Mouse (Mus musculus) lung, adult 2 months (tissue): ENCODE data around the gene Mcts2.

Experiments
- CTCF ChIP-seq: fragments of 200-500 bp; IDR thresholded peaks from 2 replicates; pipeline ENCODE4 v1.5.1; 2011; ENCODE audit warnings: mild to moderate bottlenecking, low read length, control low read depth; ENCODE audit not compliant: insufficient read depth
- POLR2A ChIP-seq: fragments of 200-500 bp; IDR thresholded peaks from 2 replicates; pipeline ENCODE4 v1.6.1; 2011; ENCODE audit warnings: low read depth, mild to moderate bottlenecking, control low read depth, low read length, borderline replicate concordance; ENCODE audit errors: extremely low read depth

DNA sequence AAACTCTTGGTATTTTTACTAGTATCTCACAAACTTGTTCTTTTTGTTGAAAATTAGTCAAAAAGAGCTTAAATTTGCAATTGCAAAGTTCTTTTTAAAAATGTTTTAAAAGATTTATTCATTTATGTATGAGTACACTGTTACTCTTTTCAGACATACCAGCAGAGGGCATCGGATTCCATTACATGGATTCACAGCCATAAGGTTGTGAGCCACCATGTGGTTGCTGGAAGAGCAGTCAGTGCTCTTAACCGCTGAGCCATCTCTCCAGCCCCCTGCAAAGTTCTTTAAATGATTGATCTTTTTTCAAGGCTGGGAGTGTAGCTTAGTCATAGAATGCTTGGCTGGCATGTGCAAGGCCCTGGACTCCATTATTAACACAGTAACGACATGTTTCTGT, 8.5 kb upstream of the Mcts2 start:
- peak; percentile 33; the same call in 1 of the 2 replicates for TF ChIP-seq CTCF
- TF ChIP-seq POLR2A: no peak
